Mouse (Mus musculus): ENCODE results near the gene H2-D1.

DNA sequence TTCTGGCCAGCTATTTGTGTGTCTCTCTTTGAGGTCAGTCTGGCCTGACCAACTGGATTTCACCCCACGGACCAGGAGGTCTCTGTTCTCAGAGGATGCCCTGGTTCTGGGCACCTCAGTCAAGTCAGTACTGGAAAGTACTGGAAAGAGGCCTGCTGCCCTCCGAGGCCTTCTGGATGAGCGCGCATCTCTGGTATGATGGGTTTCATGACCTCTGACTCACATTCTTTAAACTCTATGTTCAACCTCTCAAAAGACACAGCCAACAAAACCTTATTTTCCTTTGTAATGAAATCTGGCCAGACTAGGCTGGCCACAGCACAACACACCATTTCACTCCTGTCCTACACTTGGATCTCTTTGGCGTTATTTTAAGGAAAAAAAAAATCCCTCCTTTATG lies 37.1 kb upstream of the H2-D1 start:
- no peak for TF ChIP-seq POLR2A (IDR thresholded peaks at IDR 0.05; ENCODE audit: insufficient read length, low read depth)
- TF ChIP-seq POLR2AphosphoS2 (IDR thresholded peaks at IDR 0.05; ENCODE audit: insufficient read length, low read depth), result no peak
- no peak for TF ChIP-seq USF1 (IDR thresholded peaks at IDR 0.05; ENCODE audit: low read depth)
- no peak for TF ChIP-seq TCF3 (IDR thresholded peaks at IDR 0.05; ENCODE audit: insufficient read length, low read depth)
- TF ChIP-seq TCF12 (IDR thresholded peaks at IDR 0.05; ENCODE audit: insufficient read depth, poor library complexity, severe bottlenecking), result no peak
- TF ChIP-seq MAX (IDR thresholded peaks at IDR 0.05; ENCODE audit: low read depth), result no peak
- no peak for TF ChIP-seq E2F4 (IDR thresholded peaks at IDR 0.05; ENCODE audit: insufficient read depth)
- TF ChIP-seq CEBPB (IDR thresholded peaks at IDR 0.05; ENCODE audit: insufficient read depth, poor library complexity, severe bottlenecking), result no peak
- no peak for TF ChIP-seq REST (IDR thresholded peaks at IDR 0.05; ENCODE audit: insufficient read depth, insufficient read length)
- no peak for TF ChIP-seq MYOG (IDR thresholded peaks at IDR 0.05; ENCODE audit: control insufficient read depth in 1 of 3, insufficient read depth in 1 of 3, insufficient read length in 2 of 3, low read depth in 2 of 3)
- no peak for TF ChIP-seq MYOD1 (IDR thresholded peaks at IDR 0.05; ENCODE audit: control insufficient read depth in 1 of 3, insufficient read length in 2 of 3, low read depth in 2 of 3)
- no peak for TF ChIP-seq SRF (IDR thresholded peaks at IDR 0.05; ENCODE audit: control insufficient read depth, insufficient read length, low read depth)

Measured in myocyte (in vitro differentiated cells).